Mouse (Mus musculus): Measurements from ENCODE around the gene Tns2. TPM values are rescaled to one million over a fixed set of nuclear protein-coding genes. Genes with fewer than 3 reads are reported as not detected.

Gene Tns2
- polyA plus RNA-seq, 1 experiment from 2014 or later = 32.5 TPM

GRCm38 (mm10) chr15:102165468-102166100, 65.4 kb downstream of the Tns2 start:
- WGBS = 45% methylated on average over 6 of the region's 6 CpGs
- no peak overlapping the region for H3K9ac ChIP-seq
- H3K4me3 ChIP-seq = no peak overlapping the region
- peaks cover 22% of the 10 kb centered on the region for H3K4me1 ChIP-seq
- ATAC-seq (ENCODE audit: extremely low read depth, insufficient number of reproducible peaks, low FRiP score, low TSS enrichment) = no peak
- H3K27me3 ChIP-seq (replicated peaks) = peaks cover 2% of the 10 kb centered on the region; the same call in 1 of the 2 replicates
- H3K27ac ChIP-seq (replicated peaks) = no peak overlapping the region
- no peaks in the 10 kb centered on the region for H3K36me3 ChIP-seq
- H3K9me3 ChIP-seq = no peaks in the 10 kb centered on the region
- no peak overlapping the region for H3K4me2 ChIP-seq

Other genes with a start within 250 kb of the Tns2 start
- 0.28 and 0.41 TPM in 2 replicates for gene Krt1, start 249.6 kb upstream of the Tns2 start, polyA plus RNA-seq (2015; fragmentation: Nextera tagmentation; extraction: Ambion mirVana)
- not detected in 2 replicates for gene Krt77, start 230.7 kb upstream of the Tns2 start, polyA plus RNA-seq (2015; fragmentation: Nextera tagmentation; extraction: Ambion mirVana)
- not detected in 2 replicates for gene Krt76, start 207.5 kb upstream of the Tns2 start, polyA plus RNA-seq (2015; fragmentation: Nextera tagmentation; extraction: Ambion mirVana)
- 0.06 and 0.07 TPM in 2 replicates for gene Krt4, start 175.7 kb upstream of the Tns2 start, polyA plus RNA-seq (2015; fragmentation: Nextera tagmentation; extraction: Ambion mirVana)
- gene Krt79, start 160.1 kb upstream of the Tns2 start, polyA plus RNA-seq (2015; fragmentation: Nextera tagmentation; extraction: Ambion mirVana) = 0.45 and 0.56 TPM in 2 replicates
- gene Krt78, start 146.1 kb upstream of the Tns2 start, polyA plus RNA-seq (2015; fragmentation: Nextera tagmentation; extraction: Ambion mirVana) = not detected in 2 replicates
- 21.7 and 24.9 TPM in 2 replicates for gene Krt8, start 95.9 kb upstream of the Tns2 start, polyA plus RNA-seq (2015; fragmentation: Nextera tagmentation; extraction: Ambion mirVana)
- gene Krt18, start 72.2 kb upstream of the Tns2 start, polyA plus RNA-seq (2015; fragmentation: Nextera tagmentation; extraction: Ambion mirVana) = 34.6 and 36.0 TPM in 2 replicates
- 65.7 and 72.3 TPM in 2 replicates for gene Eif4b, start 26.6 kb upstream of the Tns2 start, polyA plus RNA-seq (2015; fragmentation: Nextera tagmentation; extraction: Ambion mirVana)
- 19.5 and 20.0 TPM in 2 replicates for gene Spryd3, start 35.8 kb downstream of the Tns2 start, polyA plus RNA-seq (2015; fragmentation: Nextera tagmentation; extraction: Ambion mirVana)
- 3.5 and 3.7 TPM in 2 replicates for gene Igfbp6, start 43.9 kb downstream of the Tns2 start, polyA plus RNA-seq (2015; fragmentation: Nextera tagmentation; extraction: Ambion mirVana)
- 0.53 and 1.5 TPM in 2 replicates for gene Soat2, start 50.1 kb downstream of the Tns2 start, polyA plus RNA-seq (2015; fragmentation: Nextera tagmentation; extraction: Ambion mirVana)
- 30.3 and 31.7 TPM in 2 replicates for gene Zfp740, start 102.8 kb downstream of the Tns2 start, polyA plus RNA-seq (2015; fragmentation: Nextera tagmentation; extraction: Ambion mirVana)
- gene Csad, start 104.3 kb downstream of the Tns2 start, polyA plus RNA-seq (2015; fragmentation: Nextera tagmentation; extraction: Ambion mirVana) = 33.4 and 41.6 TPM in 2 replicates
- 0.46 and 0.78 TPM in 2 replicates for gene Itgb7, start 131.5 kb downstream of the Tns2 start, polyA plus RNA-seq (2015; fragmentation: Nextera tagmentation; extraction: Ambion mirVana)
- 9.0 and 9.1 TPM in 2 replicates for gene Rarg, start 157.1 kb downstream of the Tns2 start, polyA plus RNA-seq (2015; fragmentation: Nextera tagmentation; extraction: Ambion mirVana)
- not detected in 2 replicates for gene Gm9918, start 170.2 kb downstream of the Tns2 start, polyA plus RNA-seq (2015; fragmentation: Nextera tagmentation; extraction: Ambion mirVana)
- 46.1 and 46.7 TPM in 2 replicates for gene Mfsd5, start 179.0 kb downstream of the Tns2 start, polyA plus RNA-seq (2015; fragmentation: Nextera tagmentation; extraction: Ambion mirVana)
- gene Espl1, start 195.9 kb downstream of the Tns2 start, polyA plus RNA-seq (2015; fragmentation: Nextera tagmentation; extraction: Ambion mirVana) = 18.9 and 19.3 TPM in 2 replicates
- gene Pfdn5, start 225.7 kb downstream of the Tns2 start, polyA plus RNA-seq (2015; fragmentation: Nextera tagmentation; extraction: Ambion mirVana) = 310 and 347 TPM in 2 replicates
- gene Myg1, start 231.3 kb downstream of the Tns2 start, polyA plus RNA-seq (2015; fragmentation: Nextera tagmentation; extraction: Ambion mirVana) = 60.0 and 65.0 TPM in 2 replicates

Measured in heart, embryonic 13.5 days (tissue).